Mouse (Mus musculus): ENCODE results near the gene Trim75. TPM values are rescaled to one million over a fixed set of nuclear protein-coding genes. Genes with fewer than 3 reads are reported as not detected.

Gene Trim75
- 0.05 TPM in 1 of 2 replicates, not detected in the other for polyA plus RNA-seq (2012; ENCODE audit: low replicate concordance)

DNA sequence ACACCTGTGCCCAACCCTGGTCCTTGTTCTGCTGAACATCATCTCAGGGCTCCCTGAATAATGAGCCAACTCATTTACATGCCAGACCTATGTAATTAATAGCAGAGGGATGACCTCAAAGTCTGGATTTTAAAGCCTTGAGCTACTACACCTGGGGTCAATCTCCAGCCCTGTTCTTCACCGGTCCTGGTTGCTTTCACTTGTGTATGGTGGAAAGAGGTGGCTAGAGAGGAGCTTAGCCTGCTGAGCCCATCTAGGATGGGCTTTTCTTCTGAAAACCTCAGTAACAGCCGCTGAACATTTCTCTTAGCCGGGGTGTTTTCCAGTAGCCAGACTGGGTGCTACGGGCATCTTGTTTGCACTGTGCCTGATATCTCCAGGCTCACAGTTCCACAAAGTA lies at the start of gene Trim75:
TSS of gene Trim75 (minus strand) at position 101 of the 400 bp plus-strand sequence.

DNA sequence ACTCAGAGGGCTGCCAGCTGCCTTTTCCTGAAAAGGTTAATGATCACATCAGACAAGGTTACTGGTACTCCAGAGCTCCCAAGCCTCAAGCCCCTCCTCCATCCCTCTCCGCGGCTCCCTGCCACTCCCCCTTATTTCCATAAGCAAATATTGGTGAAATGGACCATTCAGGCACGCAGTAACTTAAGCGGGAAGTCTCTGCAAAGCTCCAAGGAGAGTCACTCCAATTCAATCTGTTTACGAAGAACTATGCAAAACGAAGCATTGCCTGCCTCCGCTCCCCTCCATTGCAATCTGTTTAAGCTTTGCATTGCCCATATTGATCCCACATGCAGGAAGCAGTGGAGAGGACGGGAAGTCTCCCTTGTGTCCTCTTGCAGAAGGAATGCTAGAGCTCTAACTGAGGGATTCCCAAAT lies 49.5 kb upstream of the Trim75 start, which contains the start of gene Apela:
TSS of gene Apela (minus strand) at position 220 of the 417 bp plus-strand sequence.

DNA sequence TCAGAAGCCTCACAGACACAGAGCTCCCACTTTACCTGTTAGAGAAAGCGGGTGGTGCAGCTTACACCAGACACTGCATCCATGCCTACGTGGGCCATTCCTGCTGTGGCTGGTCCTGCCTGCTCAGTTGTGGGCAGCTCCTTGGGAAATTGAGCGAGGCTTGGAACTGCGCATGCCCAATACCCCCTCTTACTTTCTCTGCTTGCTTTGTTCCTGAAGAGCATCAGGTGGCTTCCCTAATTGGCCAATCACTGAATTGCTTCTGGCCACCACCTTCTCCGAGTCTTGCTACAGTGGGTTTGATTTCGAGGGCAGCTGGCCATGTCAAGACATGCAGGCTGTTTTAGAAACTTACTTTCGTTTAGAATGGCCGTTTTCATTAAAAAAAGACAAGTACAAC lies 30.8 kb upstream of the Trim75 start, which contains the start of the genes Trim61 and Trim60:
TSS of gene Trim61 (minus strand) at position 101 of the 400 bp plus-strand sequence.
TSS of gene Trim60 (minus strand) at position 162 of the 400 bp plus-strand sequence.

DNA sequence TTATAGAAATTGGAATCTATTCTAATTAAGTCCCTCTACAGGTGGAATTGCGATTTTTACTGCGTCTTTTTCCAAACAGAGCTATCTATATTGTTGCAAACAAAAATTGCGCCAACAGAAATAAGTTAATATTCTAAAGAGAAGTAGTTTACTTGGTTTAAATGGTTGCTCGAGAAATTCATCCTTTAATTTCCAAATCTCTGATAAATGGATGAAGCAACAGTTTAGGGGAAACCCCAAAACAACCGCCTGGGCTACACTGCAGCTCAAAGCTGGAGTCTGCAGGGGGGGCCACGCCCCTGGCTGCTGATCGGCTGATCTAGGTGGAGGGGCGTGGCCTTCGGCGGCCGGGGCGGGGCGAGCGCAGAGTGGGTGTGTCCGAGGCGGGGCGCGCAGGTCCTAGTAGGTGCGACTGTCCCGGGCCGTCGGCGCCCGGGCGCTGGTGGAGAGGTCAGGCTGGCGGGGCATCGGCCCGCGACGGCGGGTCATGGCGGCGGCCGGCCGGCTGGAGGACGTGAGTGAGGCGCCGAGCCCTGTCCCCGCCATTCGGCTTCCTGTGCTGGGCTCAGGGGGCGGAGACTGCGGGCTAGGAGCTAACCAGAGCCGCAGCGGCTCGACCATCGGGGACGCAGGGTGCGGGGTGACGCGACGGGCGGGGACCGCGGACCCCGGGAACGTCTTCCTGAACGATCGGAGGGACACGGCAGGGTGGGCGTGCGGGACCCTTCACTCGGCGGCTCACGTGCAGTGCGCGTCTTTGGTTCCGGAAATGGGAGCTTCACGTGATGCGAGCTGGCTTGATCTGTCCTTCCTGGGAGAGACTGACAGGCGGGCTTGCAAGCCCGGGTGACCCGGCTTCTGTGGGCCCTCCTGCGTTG lies 40.6 kb downstream of the Trim75 start, which contains the start of gene Tmem192:
TSS of gene Tmem192 (plus strand) at position 366 of the 878 bp plus-strand sequence.

Other genes starting within 250 kb of the Trim75 start
- 0.93 and 1.1 TPM in 2 replicates for gene Klhl2, start 137.8 kb downstream of the Trim75 start, polyA plus RNA-seq (2012; ENCODE audit: low replicate concordance)
- 35.5 and 37.8 TPM in 2 replicates for gene Tmem192, start 40.6 kb downstream of the Trim75 start, polyA plus RNA-seq (2012; ENCODE audit: low replicate concordance)
- gene Trim61, start 30.7 kb upstream of the Trim75 start, polyA plus RNA-seq (2012; ENCODE audit: low replicate concordance): not detected in 2 replicates
- not detected in 2 replicates for gene Trim60, start 30.8 kb upstream of the Trim75 start, polyA plus RNA-seq (2012; ENCODE audit: low replicate concordance)
- not detected in 2 replicates for gene Apela, start 49.5 kb upstream of the Trim75 start, polyA plus RNA-seq (2012; ENCODE audit: low replicate concordance)
- gene Gm10663, start 87.2 kb upstream of the Trim75 start, polyA plus RNA-seq (2012; ENCODE audit: low replicate concordance): not detected in 2 replicates
- gene BC030870, start 141.7 kb upstream of the Trim75 start, polyA plus RNA-seq (2012; ENCODE audit: low replicate concordance): not detected in 2 replicates

Data from leukemia stem cell, adult 10-12 weeks (primary cell).